Mouse (Mus musculus): ENCODE data around the gene Auts2. TPM values are rescaled to one million over a fixed set of nuclear protein-coding genes. Genes with fewer than 3 reads are reported as not detected.

Gene Auts2
- polyA plus RNA-seq, 1 experiment from 2014 or later: 47.7 TPM

DNA sequence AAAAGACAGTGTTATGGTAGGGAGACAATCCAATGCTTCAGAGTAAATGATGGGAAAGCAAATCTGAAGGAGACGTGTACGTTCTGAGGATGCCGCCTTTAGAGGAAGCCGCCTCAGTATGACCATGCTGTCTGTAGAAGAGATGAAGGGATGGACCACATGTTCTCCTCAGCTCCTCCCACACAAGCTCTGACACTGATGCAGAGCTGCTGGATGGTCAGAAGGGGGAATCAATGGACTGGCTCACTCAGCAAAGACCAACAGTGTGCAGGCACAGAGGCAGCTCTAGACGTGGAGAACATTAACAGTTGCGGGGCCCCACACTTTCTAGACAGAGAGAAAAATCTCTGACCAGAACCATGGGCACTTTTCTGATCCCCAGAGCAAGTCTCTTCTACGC is 187.2 kb downstream of the Auts2 start:
- Histone ChIP-seq H3K36me3 (ENCODE audit: control insufficient read depth, insufficient read depth, low read length) (no peaks in the 10 kb centered on the region), H3K4me3 (ENCODE audit: low read depth, low read length) (no peak overlapping the region), H3K27me3 (ENCODE audit: control insufficient read depth, insufficient read depth, low read length) (no peaks in the 10 kb centered on the region), H3K4me1 (ENCODE audit: control insufficient read depth, insufficient read depth, low read length) (peaks cover 8% of the 10 kb centered on the region; the same call in 1 of the 2 replicates), H3K9me3 (ENCODE audit: control insufficient read depth, low read depth, low read length) (no peaks in the 10 kb centered on the region), H3K4me2 (replicated peaks; ENCODE audit: low read depth, low read length) (no peak overlapping the region), H3K9ac (replicated peaks; ENCODE audit: low read depth, low read length) (no peak overlapping the region), H3K27ac (ENCODE audit: low read length) (no peak overlapping the region)
- WGBS: 75% methylated on average over 7 of the region's 7 CpGs
- no peak for ATAC-seq (ENCODE audit: insufficient number of reproducible peaks, insufficient read depth, low FRiP score, low read depth)

DNA sequence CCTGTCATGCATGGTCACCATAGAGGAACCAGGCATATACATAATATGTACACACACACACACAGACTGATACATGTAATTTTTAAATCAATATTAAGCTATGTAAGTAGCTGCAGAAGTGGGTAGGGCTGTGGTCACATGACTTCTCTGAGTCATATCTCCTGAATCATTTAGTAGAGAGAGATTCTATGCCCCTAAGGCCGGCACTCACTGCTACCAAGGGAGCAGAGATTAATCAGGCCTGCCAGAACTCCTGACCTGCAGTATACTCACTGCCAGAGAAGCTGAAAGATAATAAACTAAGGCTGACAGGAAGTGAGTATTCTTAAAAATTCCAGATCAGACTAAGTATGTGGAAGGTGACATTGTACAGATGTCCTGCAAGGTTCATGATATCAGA is 190.7 kb downstream of the Auts2 start:
- Histone ChIP-seq H3K27ac (ENCODE audit: low read length) (no peak overlapping the region), H3K4me2 (replicated peaks; ENCODE audit: low read depth, low read length) (no peak overlapping the region), H3K27me3 (ENCODE audit: control insufficient read depth, insufficient read depth, low read length) (no peaks in the 10 kb centered on the region), H3K4me1 (ENCODE audit: control insufficient read depth, insufficient read depth, low read length) (peaks cover 14% of the 10 kb centered on the region; the same call in 1 of the 2 replicates), H3K36me3 (ENCODE audit: control insufficient read depth, insufficient read depth, low read length) (no peaks in the 10 kb centered on the region), H3K4me3 (ENCODE audit: low read depth, low read length) (no peak overlapping the region), H3K9ac (replicated peaks; ENCODE audit: low read depth, low read length) (no peak overlapping the region), H3K9me3 (ENCODE audit: control insufficient read depth, low read depth, low read length) (no peaks in the 10 kb centered on the region)
- ATAC-seq (ENCODE audit: insufficient number of reproducible peaks, insufficient read depth, low FRiP score, low read depth): no peak
- 4% methylated on average over 1 of the region's 1 CpGs for WGBS

DNA sequence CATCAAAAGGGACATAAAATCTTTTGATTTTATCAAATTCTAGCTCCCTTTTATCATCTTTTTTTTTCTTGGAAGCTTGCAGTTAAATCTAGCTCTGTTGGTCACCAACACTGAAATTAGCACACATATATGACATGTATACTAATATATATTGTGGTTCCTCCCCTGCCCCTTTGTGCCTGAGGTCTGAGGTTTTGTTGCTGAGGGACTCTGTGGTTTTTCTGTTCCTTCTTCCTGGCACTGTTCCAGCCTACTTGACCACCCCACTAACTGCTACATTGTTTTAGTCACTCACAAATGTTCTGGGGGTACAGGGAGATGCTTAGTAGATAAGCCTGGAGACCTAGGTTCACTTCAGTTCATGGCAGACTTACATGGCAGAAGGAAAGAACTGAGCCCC is 192.0 kb downstream of the Auts2 start:
- H3K4me1 ChIP-seq (ENCODE audit: control insufficient read depth, insufficient read depth, low read length): peaks cover 14% of the 10 kb centered on the region; the same call in 1 of the 2 replicates
- no peaks in the 10 kb centered on the region for H3K27me3 ChIP-seq (ENCODE audit: control insufficient read depth, insufficient read depth, low read length)
- ATAC-seq (ENCODE audit: insufficient number of reproducible peaks, insufficient read depth, low FRiP score, low read depth): no peak
- no peak overlapping the region for H3K9ac ChIP-seq (replicated peaks; ENCODE audit: low read depth, low read length)
- H3K9me3 ChIP-seq (ENCODE audit: control insufficient read depth, low read depth, low read length): no peaks in the 10 kb centered on the region
- H3K27ac ChIP-seq (ENCODE audit: low read length): no peak overlapping the region
- no peak overlapping the region for H3K4me2 ChIP-seq (replicated peaks; ENCODE audit: low read depth, low read length)
- no peaks in the 10 kb centered on the region for H3K36me3 ChIP-seq (ENCODE audit: control insufficient read depth, insufficient read depth, low read length)
- no peak overlapping the region for H3K4me3 ChIP-seq (ENCODE audit: low read depth, low read length)

DNA sequence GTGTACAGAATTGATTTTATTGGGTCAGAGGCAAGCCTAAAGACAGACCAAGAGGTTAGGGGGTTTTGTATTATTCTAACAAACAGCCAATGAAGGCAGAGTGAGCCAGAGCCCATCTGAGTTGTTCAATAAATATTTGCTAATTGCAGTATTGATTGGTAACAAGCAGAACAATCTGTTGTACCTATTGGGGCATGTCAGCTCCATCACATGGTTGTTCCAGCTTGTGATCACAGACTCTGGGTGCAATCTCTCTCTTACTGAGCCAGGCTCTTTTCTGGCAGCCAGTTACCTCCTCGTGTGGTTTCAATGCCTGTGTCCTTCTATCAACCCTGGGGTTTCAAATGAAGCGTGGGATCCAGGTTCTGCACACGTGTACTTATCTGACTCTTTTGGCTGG is 201.8 kb downstream of the Auts2 start:
- Histone ChIP-seq H3K9ac (replicated peaks; ENCODE audit: low read depth, low read length) (no peak overlapping the region), H3K9me3 (ENCODE audit: control insufficient read depth, low read depth, low read length) (no peaks in the 10 kb centered on the region), H3K4me3 (ENCODE audit: low read depth, low read length) (no peak overlapping the region), H3K27me3 (ENCODE audit: control insufficient read depth, insufficient read depth, low read length) (no peaks in the 10 kb centered on the region), H3K36me3 (ENCODE audit: control insufficient read depth, insufficient read depth, low read length) (no peaks in the 10 kb centered on the region), H3K4me2 (replicated peaks; ENCODE audit: low read depth, low read length) (no peak overlapping the region), H3K27ac (ENCODE audit: low read length) (no peak overlapping the region), H3K4me1 (ENCODE audit: control insufficient read depth, insufficient read depth, low read length) (peaks cover 14% of the 10 kb centered on the region)
- 71% methylated on average over 3 of the region's 3 CpGs for WGBS
- no peak for ATAC-seq (ENCODE audit: insufficient number of reproducible peaks, insufficient read depth, low FRiP score, low read depth)

DNA sequence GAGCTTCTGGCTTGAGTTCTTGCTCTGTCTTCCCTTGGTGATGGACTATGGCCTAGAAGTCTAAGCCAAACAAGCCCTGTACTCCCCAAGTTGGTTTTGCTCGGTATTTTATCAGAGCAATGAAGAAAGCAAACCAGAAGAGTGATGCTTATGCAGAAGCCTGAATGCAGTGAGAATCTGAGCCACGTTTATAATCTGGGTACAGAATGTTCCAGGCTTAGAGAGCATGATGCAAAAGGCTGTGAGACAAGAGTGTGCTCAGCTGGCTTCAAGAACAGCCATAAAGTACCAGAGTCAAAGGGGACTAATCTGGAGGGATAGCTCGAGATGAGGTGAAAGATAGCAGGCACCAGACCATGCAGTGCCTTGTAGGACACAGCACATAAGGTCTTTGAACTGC is 205.5 kb downstream of the Auts2 start:
- no peak for ATAC-seq (ENCODE audit: insufficient number of reproducible peaks, insufficient read depth, low FRiP score, low read depth)
- H3K4me2 ChIP-seq (replicated peaks; ENCODE audit: low read depth, low read length): no peak overlapping the region
- no peak overlapping the region for H3K9ac ChIP-seq (replicated peaks; ENCODE audit: low read depth, low read length)
- 71% methylated on average over 3 of the region's 3 CpGs for WGBS
- no peaks in the 10 kb centered on the region for H3K36me3 ChIP-seq (ENCODE audit: control insufficient read depth, insufficient read depth, low read length)
- no peaks in the 10 kb centered on the region for H3K27me3 ChIP-seq (ENCODE audit: control insufficient read depth, insufficient read depth, low read length)
- no peak overlapping the region for H3K4me3 ChIP-seq (ENCODE audit: low read depth, low read length)
- H3K9me3 ChIP-seq (ENCODE audit: control insufficient read depth, low read depth, low read length): no peaks in the 10 kb centered on the region
- no peak overlapping the region for H3K27ac ChIP-seq (ENCODE audit: low read length)
- H3K4me1 ChIP-seq (ENCODE audit: control insufficient read depth, insufficient read depth, low read length): peaks cover 28% of the 10 kb centered on the region

DNA sequence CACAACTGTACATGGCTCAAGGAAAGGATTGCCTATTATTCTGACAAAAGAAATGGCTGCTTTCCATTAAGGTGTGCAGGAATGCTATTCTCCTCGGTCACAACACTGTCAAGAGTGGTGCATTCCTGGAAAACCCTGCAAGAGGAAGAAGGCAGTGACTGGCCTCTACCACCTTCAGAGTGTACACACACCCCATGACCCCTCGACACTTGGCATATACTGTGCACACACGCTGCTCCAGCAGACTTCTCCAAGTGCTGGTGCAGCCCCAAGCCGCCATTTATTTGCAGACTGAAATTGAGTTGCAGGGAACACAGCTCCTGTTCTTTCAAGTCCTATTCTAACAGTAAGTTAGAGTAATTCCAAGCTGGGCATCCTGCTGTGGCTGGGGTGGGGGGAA is 207.4 kb downstream of the Auts2 start:
- Histone ChIP-seq H3K4me2 (replicated peaks; ENCODE audit: low read depth, low read length) (no peak overlapping the region), H3K27me3 (ENCODE audit: control insufficient read depth, insufficient read depth, low read length) (no peaks in the 10 kb centered on the region), H3K9me3 (ENCODE audit: control insufficient read depth, low read depth, low read length) (no peaks in the 10 kb centered on the region), H3K4me3 (ENCODE audit: low read depth, low read length) (no peak overlapping the region), H3K36me3 (ENCODE audit: control insufficient read depth, insufficient read depth, low read length) (no peaks in the 10 kb centered on the region), H3K9ac (replicated peaks; ENCODE audit: low read depth, low read length) (no peak overlapping the region), H3K27ac (ENCODE audit: low read length) (no peak overlapping the region), H3K4me1 (ENCODE audit: control insufficient read depth, insufficient read depth, low read length) (peaks cover 28% of the 10 kb centered on the region)
- no peak for ATAC-seq (ENCODE audit: insufficient number of reproducible peaks, insufficient read depth, low FRiP score, low read depth)
- WGBS: 70% methylated on average over 4 of the region's 4 CpGs

DNA sequence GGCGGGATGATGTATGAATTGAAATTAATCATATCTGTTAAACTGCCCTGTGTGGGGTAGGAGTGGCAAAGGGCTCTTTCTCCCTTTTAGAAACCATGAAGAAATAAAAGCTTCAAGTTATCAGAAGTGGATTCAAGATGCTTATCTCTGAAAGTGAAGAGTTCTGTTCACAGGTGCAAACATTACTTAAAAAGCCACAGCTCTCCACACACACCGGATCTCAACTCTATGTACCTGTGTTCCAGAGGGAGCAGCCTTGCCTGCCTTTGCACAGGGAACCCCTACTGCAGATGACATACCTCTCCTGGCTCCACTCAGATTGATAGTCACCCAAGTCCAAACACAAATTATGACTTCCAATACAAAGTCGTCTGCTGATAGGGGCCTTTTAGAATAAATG is 208.3 kb downstream of the Auts2 start:
- Histone ChIP-seq H3K27ac (ENCODE audit: low read length) (no peak overlapping the region), H3K4me1 (ENCODE audit: control insufficient read depth, insufficient read depth, low read length) (peaks cover 33% of the 10 kb centered on the region), H3K9me3 (ENCODE audit: control insufficient read depth, low read depth, low read length) (no peaks in the 10 kb centered on the region), H3K4me3 (ENCODE audit: low read depth, low read length) (no peak overlapping the region), H3K4me2 (replicated peaks; ENCODE audit: low read depth, low read length) (no peak overlapping the region), H3K27me3 (ENCODE audit: control insufficient read depth, insufficient read depth, low read length) (no peaks in the 10 kb centered on the region), H3K9ac (replicated peaks; ENCODE audit: low read depth, low read length) (no peak overlapping the region), H3K36me3 (ENCODE audit: control insufficient read depth, insufficient read depth, low read length) (no peaks in the 10 kb centered on the region)
- no peak for ATAC-seq (ENCODE audit: insufficient number of reproducible peaks, insufficient read depth, low FRiP score, low read depth)
- WGBS: 53% methylated on average over 3 of the region's 3 CpGs

DNA sequence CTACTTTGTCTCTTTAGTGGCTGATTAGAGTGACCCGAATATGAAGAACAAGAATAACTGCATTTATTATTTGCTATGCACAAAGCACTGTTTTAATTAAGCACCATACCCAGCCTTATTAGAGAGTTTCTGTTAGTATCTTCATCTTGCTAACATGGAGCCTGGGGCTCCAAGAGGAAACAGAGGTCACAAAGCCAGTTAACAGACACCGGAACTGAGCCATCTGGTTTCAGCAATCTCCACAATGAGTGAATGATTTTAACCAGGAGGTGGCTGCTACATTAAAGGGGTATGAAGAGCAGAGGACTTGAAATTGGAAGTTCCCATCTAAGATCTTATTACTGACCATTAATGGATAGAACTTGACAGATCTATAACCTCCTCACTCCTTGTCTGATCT is 209.4 kb downstream of the Auts2 start:
- H3K27ac ChIP-seq (ENCODE audit: low read length): no peak overlapping the region
- H3K27me3 ChIP-seq (ENCODE audit: control insufficient read depth, insufficient read depth, low read length): no peaks in the 10 kb centered on the region
- H3K4me1 ChIP-seq (ENCODE audit: control insufficient read depth, insufficient read depth, low read length): peaks cover 33% of the 10 kb centered on the region
- H3K36me3 ChIP-seq (ENCODE audit: control insufficient read depth, insufficient read depth, low read length): no peaks in the 10 kb centered on the region
- no peak overlapping the region for H3K4me2 ChIP-seq (replicated peaks; ENCODE audit: low read depth, low read length)
- H3K9me3 ChIP-seq (ENCODE audit: control insufficient read depth, low read depth, low read length): no peaks in the 10 kb centered on the region
- H3K9ac ChIP-seq (replicated peaks; ENCODE audit: low read depth, low read length): no peak overlapping the region
- H3K4me3 ChIP-seq (ENCODE audit: low read depth, low read length): no peak overlapping the region
- WGBS: 65% methylated on average over 2 of the region's 2 CpGs
- ATAC-seq (ENCODE audit: insufficient number of reproducible peaks, insufficient read depth, low FRiP score, low read depth): no peak

DNA sequence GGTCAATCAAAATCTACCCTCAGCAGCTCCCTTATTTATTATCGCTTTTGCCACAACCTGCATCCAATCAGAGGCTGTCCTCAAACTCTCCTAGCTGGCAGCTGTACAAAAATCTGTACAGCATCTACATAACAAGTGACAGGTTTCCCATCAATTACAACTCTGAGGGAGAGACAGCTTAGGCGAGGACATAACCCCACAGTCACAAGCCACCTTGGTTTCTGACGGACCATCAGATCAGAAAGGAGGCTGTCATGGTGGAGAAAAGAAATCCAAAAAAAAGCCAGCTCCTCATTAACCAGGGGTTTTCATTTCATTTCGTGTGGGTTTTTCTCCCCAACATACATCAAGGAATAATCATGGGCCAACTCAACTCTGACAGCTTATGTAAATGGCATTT is 210.6 kb downstream of the Auts2 start:
- Histone ChIP-seq H3K4me3 (ENCODE audit: low read depth, low read length) (no peak overlapping the region), H3K9me3 (ENCODE audit: control insufficient read depth, low read depth, low read length) (no peaks in the 10 kb centered on the region), H3K4me2 (replicated peaks; ENCODE audit: low read depth, low read length) (no peak overlapping the region), H3K36me3 (ENCODE audit: control insufficient read depth, insufficient read depth, low read length) (no peaks in the 10 kb centered on the region), H3K27ac (ENCODE audit: low read length) (no peak overlapping the region), H3K27me3 (ENCODE audit: control insufficient read depth, insufficient read depth, low read length) (no peaks in the 10 kb centered on the region), H3K4me1 (ENCODE audit: control insufficient read depth, insufficient read depth, low read length) (peaks cover 33% of the 10 kb centered on the region), H3K9ac (replicated peaks; ENCODE audit: low read depth, low read length) (no peak overlapping the region)
- WGBS: 53% methylated on average over 4 of the region's 4 CpGs
- no peak for ATAC-seq (ENCODE audit: insufficient number of reproducible peaks, insufficient read depth, low FRiP score, low read depth)

Measured in stomach, embryonic 14.5 days (tissue).